Mouse (Mus musculus): Measurements from ENCODE around the gene Fhad1.

The Fhad1 gene

DNA sequence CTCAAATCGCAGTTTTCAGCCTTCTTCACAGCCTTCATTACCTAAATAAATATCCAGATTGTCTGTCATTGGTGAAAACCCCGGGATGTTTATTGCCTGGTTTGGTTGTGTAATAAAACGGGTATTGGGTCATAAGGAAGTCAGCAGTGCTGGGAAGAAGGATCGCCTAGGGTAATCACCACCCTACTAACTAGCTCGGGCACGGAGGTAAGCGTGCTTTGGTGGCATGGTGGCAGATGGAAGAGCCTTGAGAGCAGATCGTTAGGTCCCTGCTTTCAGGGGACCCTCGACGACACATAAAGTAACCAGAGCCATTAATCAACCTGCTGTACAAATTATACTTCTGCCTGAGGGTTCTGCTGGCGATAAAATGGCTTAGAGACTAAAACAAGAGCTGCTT, 36.3 kb downstream of the Fhad1 start:
- in situ Hi-C loops (cut with MboI, MseI) = loop anchor here (10.0 kb wide), 1 partner anchor 266 kb away; no protein-coding TSS in a partner anchor

DNA sequence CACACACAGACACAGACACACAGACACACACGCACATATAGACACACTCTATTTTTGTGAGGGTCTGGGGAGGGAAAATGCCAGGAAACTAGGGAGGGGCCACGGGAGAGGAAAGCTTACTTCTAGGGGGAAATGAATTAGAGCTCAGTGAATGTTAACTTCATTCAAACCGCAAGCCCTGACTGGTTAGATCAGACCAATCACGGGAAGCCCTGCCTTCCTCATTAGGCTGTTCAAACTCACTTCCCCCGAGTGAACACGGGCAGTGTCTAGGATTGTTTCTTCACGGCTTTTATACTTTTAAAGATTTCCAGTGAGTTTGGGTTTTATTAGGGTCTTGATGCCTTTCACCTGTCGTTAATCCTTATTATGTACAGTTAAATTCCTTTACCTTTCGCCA, 37.5 kb downstream of the Fhad1 start:
- in situ Hi-C loops (cut with MboI, MseI) = loop anchor here (10.0 kb wide), 1 partner anchor 267 kb away; no protein-coding TSS in a partner anchor

DNA sequence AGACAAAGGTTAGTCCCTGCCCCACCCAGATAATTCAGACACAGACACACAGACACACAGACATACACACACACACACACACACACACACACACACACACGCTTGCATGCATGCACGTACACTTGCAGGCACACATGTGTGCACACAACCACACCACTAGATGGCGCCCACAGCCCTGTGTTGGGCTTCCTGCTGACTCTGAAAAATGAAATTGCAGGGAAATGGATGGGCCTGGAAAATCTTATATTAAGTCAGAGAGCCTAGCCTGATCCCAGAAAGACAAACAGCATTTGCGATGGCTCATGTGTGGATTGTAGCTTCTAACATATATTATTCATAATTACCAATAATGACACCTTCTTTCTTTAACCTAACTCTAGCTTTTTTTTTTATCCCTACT, 38.7 kb downstream of the Fhad1 start:
- in situ Hi-C loops (cut with MboI, MseI) = loop anchor here (10.0 kb wide), 1 partner anchor 269 kb away; no protein-coding TSS in a partner anchor

DNA sequence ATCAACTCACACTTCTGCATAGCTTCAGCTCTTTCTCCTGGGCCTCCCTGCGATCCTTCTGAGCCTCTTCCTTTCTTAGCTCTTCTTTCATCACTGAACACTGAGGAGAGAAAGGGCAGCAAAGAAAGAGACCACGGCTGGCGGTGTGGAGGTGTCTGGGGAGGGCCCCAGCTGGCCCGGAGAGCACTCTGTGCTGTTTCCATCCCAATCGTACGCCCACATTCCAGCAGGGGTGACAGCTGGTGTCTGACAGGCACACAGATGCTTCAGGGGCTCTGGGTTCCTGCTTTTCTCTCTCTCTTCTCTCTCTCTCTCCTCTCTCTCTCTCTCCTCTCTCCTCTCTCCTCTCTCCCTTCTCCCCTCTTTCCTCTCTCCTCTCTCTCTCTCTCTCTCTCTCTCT, 50.3 kb downstream of the Fhad1 start:
- in situ Hi-C loops (cut with MboI, MseI) = no loop called here

DNA sequence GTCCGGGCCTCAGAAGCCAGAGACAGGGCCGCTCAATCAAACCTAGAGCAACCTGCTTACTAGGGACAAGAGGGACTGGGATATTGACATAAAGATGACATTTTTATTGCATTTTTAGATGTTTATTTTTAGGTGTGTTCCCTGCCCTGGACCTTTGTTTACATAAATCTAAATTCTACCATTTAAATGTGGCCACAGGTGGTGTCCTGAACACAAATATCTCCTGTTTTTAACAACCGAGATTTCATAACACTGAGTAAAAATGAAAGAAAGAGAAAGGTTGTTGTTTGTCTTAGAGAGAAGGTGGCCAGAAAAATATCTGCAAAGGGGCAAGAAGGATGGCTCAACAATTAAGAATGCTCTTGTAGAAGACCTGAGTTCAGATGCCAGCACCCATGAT, 51.0 kb downstream of the Fhad1 start:
- in situ Hi-C loops (cut with MboI, MseI) = no loop called here

DNA sequence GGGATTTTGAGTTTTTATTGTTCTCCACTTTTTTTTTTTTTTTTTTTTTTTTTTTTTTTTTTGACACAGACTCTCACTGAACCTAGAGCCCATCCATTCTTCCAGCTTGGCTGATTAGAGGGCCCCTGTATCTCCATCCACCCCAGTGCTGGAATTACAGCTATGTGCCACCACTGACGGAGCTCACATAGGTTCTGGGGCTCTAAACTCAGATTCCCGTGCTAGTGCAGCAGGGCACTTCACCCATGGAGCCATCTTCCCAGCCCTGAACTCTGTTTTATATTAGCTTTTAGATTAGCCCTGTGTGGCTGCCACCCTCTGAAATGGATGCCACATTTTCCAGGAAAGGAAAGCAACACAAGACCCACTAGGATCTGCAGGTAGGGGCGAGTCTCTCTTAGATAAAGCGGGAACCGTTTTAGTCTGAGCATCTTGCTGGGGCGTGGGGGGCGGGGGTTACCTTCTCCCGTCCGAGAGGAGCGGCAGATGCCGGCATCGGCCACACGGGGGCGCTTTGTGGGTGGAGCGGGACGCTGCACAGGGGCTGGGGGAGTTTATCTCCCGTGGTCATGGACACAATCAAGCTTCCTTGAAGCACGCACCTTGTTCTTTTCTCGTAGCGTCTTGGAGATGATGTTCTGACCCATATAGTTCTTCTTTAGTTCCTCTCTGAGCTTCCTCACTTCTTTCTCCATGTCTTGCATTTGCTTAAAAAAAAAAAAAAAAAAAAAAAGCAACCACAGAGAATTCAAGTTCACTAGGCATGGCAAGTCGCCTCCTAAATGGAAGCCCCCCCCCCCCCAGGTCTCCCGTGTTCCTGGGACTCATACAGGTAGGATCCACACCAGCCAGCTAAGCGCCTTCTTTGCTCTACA, 51.8 kb downstream of the Fhad1 start:
- in situ Hi-C loops (cut with MboI, MseI) = no loop called here

DNA sequence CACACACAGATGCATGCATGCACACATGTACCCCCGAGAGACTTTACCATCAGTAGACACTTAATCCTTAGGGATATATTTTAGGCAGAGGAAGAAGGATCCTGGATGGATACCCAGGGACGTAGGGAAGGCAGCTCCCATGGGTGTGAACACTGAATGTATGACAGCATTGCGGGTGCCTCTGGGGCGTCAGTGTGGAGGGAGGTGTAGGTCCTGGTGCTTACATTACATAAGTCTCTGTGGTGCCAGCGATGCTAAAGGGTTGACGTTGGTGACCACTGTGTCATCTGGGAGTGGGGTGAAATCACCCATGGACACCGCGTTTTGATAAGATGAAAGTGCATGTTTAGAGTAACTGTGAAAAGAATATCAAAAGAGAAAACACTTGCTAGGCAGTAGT, 54.8 kb downstream of the Fhad1 start:
- in situ Hi-C loops (cut with MboI, MseI) = no loop called here

DNA sequence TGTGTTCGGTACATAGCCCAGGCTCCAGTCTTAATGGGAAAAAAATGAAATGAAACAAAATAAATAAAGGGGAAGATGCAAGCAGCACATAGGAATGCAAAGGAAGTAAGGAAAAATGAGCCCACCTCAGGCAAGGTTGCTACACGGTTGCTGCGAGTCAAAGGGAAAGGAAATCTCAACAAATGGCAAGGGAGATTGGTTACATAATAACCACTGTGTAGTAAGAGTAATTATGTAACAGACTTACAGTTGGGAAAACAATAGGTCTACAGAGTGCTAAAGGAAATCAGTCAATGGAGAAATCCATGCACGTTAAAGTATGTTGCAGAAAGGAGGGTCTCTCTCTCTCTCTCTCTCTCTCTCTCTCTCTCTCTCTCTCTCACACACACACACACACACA, 55.3 kb downstream of the Fhad1 start:
- in situ Hi-C loops (cut with MboI, MseI) = no loop called here

DNA sequence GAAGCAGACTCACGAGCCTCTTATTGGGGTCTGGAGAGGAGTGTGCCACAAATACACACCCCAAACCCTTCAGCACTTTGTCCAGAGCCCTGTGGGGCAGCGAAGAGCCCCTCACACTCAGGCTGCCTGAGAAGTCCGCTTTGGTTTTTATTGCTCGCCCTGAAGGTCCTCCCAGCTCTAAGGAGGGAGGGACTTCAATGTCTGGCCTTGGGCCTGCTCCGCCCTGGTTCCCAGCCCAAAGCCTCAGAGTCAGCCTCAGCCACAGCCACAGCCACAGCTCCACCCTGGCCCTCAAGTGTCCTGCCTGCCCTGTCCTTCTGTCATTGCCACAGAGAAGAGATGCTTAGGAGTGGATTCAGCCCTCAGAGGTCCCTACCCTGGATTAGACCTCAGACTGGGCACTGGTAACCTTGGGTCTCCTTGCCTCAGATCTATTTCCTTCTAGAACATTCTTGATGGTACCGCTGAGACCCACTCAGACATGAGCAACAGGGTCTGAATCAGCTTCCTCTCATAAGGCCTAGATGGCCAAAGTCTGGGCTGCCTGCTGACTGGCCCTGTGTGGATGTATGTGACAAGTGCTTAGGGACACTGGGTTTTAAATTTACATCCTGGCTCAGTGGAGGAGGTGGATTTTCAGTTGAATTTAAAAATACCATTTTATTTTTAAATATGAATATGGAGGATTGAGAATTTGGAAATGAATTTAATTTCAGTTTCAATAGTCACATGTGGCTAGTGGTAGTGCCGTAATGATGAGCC, 56.1 kb downstream of the Fhad1 start:
- in situ Hi-C loops (cut with MboI, MseI) = no loop called here

DNA sequence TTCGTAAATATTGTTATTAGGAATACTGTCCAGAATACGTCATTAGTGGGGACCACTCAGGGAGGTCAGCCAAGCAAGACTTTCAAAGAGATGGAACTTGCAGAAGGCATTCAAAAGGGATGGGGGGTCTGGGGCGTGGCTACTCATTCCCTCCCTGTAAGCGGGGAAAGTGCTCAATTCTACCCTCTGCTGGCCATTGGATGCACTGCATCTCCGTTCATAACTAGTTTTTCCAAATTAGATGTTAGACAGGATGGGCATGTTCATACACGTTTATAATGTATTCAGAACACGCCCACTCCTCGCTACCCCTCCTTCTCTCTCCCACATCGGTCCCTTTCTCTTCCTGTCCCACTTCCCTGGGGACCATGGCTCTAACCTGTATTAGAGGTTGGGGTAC, 56.7 kb downstream of the Fhad1 start:
- in situ Hi-C loops (cut with MboI, MseI) = no loop called here

DNA sequence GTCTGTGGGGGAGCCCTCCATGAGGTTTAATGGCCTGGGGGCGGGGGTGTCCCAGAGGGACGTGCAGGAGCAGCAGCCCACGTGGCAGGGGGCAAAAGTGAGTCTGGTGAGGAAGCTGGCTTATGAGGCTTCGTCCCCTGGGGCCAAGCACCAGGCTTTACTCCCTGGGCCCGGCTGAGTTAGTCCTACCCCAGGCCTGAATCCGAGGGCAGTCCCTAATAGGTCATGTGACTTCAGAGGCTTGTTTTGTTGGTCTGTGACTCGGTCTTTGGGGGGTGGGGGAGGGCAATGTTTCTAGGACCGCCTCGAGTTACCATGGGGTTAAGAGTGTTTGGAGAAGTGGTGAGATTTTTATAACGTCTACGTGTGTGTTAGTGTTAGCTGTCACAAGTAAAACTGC, 57.1 kb downstream of the Fhad1 start:
- in situ Hi-C loops (cut with MboI, MseI) = no loop called here

DNA sequence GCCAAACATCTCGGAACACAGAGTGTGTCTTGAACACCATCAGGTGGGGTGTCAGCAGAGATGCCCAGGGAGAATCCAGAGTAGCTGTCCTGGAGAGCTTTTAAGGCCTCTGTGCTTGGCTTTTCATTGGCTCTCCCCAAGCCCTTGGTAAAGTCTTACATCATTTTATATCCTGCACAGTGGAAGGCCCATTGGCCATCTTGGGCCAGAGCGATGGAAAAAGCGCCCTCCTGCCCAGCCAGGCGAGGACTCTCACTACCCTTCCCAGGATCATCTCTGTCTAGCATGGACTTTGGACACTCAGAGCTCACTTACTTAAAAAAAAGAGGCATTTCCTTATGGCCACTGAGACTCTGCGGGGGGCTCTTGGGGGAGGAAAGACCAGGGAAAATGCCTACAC, 58.0 kb downstream of the Fhad1 start:
- in situ Hi-C loops (cut with MboI, MseI) = no loop called here

DNA sequence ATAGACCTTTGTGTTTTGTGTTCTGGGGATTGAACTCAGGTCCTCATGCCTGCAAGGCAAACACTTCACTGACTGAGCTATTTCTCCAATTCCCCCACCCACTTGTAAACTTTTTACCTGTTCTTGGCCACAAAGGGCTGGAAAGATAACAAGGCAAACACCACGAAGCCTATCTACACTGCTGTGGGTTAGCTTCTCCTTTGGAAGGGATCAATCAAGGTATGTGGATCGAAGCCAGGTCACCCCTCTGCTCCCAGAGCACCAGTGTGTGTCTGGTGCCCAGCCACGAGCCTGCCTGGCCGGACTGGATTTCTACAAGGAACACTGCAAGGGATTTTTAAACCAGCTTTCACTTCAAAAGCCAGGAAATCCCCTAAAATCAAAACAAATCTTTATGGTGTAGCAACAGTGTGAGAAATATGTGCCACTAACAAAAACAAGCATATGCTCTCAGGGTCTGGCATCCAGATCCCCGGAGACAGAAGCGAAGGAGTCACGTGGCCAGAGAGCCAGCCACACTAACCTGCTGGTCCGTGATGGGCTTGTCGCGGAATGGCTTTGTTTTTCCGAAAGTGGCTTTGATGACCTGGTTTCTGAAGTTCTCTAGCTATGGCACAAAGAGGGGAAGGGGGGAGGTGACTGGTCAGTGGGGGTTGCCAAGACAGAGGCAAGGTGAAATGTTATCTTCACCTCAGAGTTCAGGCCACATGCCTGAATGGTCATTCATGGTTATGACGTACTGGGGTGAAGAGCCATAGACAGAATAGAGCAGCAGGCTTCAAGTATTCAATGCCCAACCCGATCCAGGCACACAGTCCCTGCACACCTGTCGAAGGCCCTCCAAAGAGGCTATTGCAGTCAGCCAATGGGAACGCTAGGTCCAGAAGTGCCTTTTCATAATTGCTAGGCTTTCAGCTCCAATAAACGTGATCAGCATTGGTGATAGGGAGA, 59.8 kb downstream of the Fhad1 start:
- in situ Hi-C loops (cut with MboI, MseI) = no loop called here

DNA sequence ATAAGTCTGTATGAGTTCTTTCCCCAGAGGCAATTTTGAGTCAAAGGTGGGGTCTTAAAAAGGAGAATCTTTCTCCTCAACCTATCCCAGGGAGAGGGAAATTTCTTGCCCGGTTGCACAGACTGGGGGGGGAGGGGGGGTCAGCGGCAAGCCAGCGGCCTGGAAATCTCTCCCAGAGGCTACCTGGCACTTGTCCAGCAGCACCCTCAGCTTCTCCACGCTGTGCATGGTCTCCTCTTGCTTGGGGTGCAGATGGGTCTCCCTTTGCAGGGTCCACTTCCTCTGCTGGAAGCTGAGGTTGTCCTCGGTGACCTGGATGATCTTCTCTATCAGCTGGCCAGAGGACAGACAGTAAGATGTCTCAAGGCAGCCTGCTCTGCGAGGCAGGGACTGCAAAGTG, 61.0 kb downstream of the Fhad1 start:
- in situ Hi-C loops (cut with MboI, MseI) = no loop called here

DNA sequence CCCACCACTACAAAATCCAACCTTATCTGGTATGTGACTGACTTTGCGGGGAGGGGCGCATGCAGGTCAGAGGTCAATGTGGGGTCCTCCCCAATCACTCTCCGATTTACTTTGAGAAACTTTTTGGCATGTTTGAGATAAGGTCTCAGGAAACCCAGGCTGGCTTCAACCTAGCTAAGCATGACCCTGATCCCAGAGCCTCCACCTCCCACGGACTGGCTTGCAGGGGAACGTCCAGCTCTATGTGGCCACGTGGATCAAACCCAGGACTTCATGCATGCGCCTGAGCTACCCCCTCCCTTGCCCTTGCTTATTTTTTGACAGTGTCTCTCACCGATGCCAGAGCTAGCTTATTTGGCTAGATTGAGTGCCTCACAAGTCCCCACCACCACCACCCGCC, 61.6 kb downstream of the Fhad1 start:
- in situ Hi-C loops (cut with MboI, MseI) = no loop called here

DNA sequence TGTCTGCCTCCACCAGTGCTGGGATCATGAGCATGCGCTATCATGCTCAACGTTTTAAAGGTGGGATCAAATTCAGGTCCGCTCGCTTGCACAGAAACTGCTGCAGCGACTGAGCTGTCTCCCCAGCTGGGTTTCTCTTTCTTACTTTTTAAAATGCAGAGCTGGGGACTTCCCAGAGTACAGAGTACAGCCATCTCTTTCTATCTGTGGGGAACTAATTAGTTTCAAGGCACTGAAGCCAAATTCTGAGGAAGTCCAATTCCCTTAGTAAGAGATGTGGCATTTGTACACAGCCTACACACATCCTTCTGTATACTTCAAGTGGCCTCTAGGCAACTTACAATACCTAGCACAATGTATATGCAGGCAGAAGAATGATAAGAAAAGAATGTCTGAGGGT, 62.1 kb downstream of the Fhad1 start:
- in situ Hi-C loops (cut with MboI, MseI) = no loop called here

DNA sequence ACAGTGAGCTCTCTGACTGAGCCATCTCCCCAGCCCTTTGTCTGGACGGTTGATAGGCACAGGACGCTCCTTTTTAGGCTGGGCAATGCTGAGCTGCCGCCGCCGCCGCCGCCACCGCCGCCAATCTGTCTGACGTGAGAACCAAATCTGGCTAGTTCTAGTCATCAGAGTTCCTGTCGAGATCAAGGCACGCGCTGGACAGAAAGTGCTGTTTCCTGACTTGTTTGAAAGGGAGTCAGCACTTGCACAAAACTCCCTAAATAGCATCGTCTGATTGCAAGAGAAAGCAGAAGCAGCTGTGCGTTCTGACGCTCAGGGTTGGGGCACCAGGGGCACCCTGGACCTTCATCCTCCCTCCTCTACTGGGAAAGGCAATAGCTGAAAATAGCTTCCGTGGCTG, 62.8 kb downstream of the Fhad1 start:
- in situ Hi-C loops (cut with MboI, MseI) = no loop called here

DNA sequence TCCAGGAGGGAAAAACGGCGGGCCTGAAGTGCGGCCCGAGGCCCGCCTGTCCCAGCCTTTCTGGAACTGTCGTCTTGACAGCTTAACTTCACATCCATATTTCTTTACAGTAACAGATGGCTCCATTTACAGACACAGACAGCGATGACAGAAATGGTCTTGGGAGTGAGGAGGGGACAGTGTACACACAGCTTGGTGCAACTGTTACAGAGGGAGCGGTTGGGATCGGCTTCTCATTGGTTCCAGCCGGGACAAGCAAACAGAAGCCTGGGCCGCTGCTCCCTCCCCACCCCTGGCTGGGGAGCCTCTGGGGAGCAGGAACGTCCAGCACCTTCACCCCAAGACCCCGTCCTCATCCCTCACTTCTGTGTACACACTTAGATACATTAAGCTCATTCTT, 65.4 kb downstream of the Fhad1 start:
- in situ Hi-C loops (cut with MboI, MseI) = no loop called here

DNA sequence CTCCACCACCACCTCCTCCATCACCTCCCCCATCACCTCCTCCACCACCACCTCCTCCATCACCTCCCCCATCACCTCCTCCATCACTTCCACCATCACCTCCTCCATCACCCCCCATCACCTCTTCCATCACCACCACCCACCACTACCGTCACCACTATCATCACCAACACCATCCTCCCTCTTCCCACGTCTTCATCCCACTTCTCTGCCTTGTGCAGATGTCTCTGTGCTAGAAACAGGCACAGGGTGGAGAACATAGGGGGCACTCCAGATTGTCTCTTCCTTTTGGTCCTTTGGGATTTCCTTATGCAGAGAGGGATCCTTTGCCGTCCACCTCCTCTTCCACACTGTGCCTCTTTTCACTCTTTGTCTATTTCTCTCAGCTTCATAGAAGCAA, 66.1 kb downstream of the Fhad1 start:
- in situ Hi-C loops (cut with MboI, MseI) = no loop called here

DNA sequence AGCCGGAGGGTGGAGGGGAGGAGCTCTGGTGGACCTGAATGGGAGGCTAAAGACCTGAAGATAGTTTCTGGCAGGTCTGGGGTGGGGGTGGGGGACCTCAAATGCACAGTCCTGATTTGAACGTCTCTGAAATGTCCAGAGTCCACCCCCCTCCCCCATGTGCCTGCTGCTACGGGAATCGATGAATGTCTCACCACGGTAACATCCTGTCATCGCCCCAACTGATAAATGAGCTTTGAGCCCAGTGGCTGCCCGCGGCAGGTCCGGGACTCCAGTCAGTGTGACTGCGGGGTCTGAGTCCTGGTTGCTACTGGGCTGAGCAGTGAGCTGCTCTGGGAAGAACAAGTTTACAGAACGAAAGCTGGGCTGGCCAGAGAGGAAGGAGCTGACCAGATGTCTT, 72.5 kb downstream of the Fhad1 start:
- in situ Hi-C loops (cut with MboI, MseI) = loop anchor here (5.0 kb wide), 1 partner anchor 50 kb away; no protein-coding TSS in a partner anchor

DNA sequence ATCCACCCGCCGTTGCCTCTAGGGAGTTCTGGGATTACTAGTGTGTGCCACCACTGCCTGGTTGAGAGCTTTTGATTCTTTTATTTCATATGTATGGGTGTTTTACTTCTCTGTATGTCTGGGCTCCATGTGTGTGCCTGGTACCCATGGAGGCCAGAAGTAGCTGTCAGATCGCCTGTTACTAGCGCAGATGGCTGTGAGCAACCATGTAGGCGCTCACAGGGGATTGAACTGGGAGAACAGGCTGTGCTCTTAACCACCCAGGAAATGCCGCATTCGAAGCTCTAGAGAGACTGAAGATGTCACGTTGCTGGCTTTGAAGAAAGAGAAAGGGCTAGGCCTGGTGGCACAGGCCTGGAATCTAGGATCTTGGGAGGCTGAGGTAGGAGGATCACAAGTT, 73.6 kb downstream of the Fhad1 start:
- in situ Hi-C loops (cut with MboI, MseI) = loop anchor here (5.0 kb wide), 1 partner anchor 49 kb away; no protein-coding TSS in a partner anchor

DNA sequence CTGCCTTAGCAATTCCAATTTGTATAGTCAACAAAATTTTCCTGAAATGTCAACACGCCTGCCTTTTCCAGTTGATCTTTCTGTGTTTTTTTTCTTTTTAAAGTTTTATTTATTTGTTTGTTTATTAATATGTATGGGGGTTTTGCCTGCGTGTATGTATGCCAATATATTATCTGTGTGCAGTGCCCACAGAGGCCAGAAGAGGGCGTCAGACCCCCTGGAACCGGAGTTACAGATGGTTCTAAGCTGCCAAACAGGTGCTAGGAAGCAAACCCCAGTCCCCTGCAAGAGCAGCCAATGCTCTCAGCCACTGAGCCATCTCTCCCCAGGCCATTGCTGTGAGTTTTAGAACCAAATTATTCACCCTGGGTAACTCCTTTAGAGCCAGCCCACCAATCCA, 76.3 kb downstream of the Fhad1 start:
- in situ Hi-C loops (cut with MboI, MseI) = no loop called here

All from T-helper 1 cell (primary cell).